Mouse (Mus musculus) heart, postnatal 0 days (tissue): Measurements from ENCODE around the gene Bbs1.

Source experiments
- CTCF ChIP-seq: IDR thresholded peaks from 2 replicates; pipeline ENCODE4 v1.5.1; 2016; ENCODE audit warnings: antibody characterized with exemption, control low read depth, low read depth
- EP300 ChIP-seq: IDR thresholded peaks from 2 replicates; pipeline ENCODE4 v1.6.1; 2016; ENCODE audit warnings: antibody characterized with exemption, low read depth

GRCm38 (mm10) chr19:4863048-4863447 is 43.4 kb downstream of the Bbs1 start:
- TF ChIP-seq CTCF (no peak), EP300 (no peak)
